Mouse (Mus musculus): ENCODE data around the gene Eef1akmt3. TPM values are rescaled to one million over a fixed set of nuclear protein-coding genes. Genes with fewer than 3 reads are reported as not detected.

Eef1akmt3 gene
- total and polyA plus RNA-seq, 2 experiments: 0.09 TPM; not detected in 1

GRCm38 (mm10) chr10:127083292-127083914 lies 42.1 kb upstream of the Eef1akmt3 start:
- Histone ChIP-seq H3K79me2 (ENCODE audit: control insufficient read depth, insufficient read depth, low read length) (no peaks in the 10 kb centered on the region), H3K27ac (replicated peaks; ENCODE audit: insufficient read depth, low read depth, low read length) (no peak overlapping the region), H3K9ac (ENCODE audit: low read depth, low read length) (no peak overlapping the region), H3K27me3 (ENCODE audit: control insufficient read depth, insufficient read depth, low read length) (no peaks in the 10 kb centered on the region), H3K4me1 (ENCODE audit: control insufficient read depth, insufficient read depth, low read length) (peaks cover 27% of the 10 kb centered on the region), H3K4me3 (ENCODE audit: insufficient read depth, low read depth, low read length) (no peak overlapping the region), H3K36me3 (ENCODE audit: control insufficient read depth, insufficient read depth, low read length) (no peaks in the 10 kb centered on the region)
- TF ChIP-seq CTCF (IDR thresholded peaks at IDR 0.05; ENCODE audit: low read depth, low read length) (no peak), POLR2A (IDR thresholded peaks at IDR 0.05; ENCODE audit: extremely low read depth, insufficient read depth, low read length) (no peak)
- WGBS: 71% methylated on average over 8 of the region's 8 CpGs
- DNase-seq (ENCODE audit: extremely low read depth, low read depth, low spot score): no peak

- no peaks in the 10 kb centered on the region for H3K27me3 ChIP-seq (ENCODE audit: control insufficient read depth, insufficient read depth, low read length)
- peak; percentile 93 for DNase-seq (ENCODE audit: extremely low read depth, low read depth, low spot score)
- TF ChIP-seq POLR2A (IDR thresholded peaks at IDR 0.05; ENCODE audit: extremely low read depth, insufficient read depth, low read length) (no peak), CTCF (IDR thresholded peaks at IDR 0.05; ENCODE audit: low read depth, low read length) (no peak)
- H3K36me3 ChIP-seq (ENCODE audit: control insufficient read depth, insufficient read depth, low read length): no peaks in the 10 kb centered on the region
- peak overlapping the region; percentile 17; the same call in 1 of the 2 replicates for H3K9ac ChIP-seq (ENCODE audit: low read depth, low read length)
- H3K4me3 ChIP-seq (ENCODE audit: insufficient read depth, low read depth, low read length): no peak overlapping the region
- H3K4me1 ChIP-seq (ENCODE audit: control insufficient read depth, insufficient read depth, low read length): peaks cover 30% of the 10 kb centered on the region
- H3K27ac ChIP-seq (replicated peaks; ENCODE audit: insufficient read depth, low read depth, low read length): peak overlapping the region; percentile 53
- 14% methylated on average over 8 of the region's 8 CpGs for WGBS
- H3K79me2 ChIP-seq (ENCODE audit: control insufficient read depth, insufficient read depth, low read length): no peaks in the 10 kb centered on the region; the same call in 1 of the 2 replicates
Measured at GRCm38 (mm10) chr10:127081996-127082620, 40.8 kb upstream of the Eef1akmt3 start.

GRCm38 (mm10) chr10:127080901-127081780 lies 39.8 kb upstream of the Eef1akmt3 start:
- no peaks in the 10 kb centered on the region; the same call in 1 of the 2 replicates for H3K79me2 ChIP-seq (ENCODE audit: control insufficient read depth, insufficient read depth, low read length)
- WGBS: 23% methylated on average over 48 of the region's 48 CpGs
- peak overlapping the region; percentile 16; the same call in 1 of the 2 replicates for H3K9ac ChIP-seq (ENCODE audit: low read depth, low read length)
- H3K27ac ChIP-seq (replicated peaks; ENCODE audit: insufficient read depth, low read depth, low read length): peak overlapping the region; percentile 53
- H3K4me1 ChIP-seq (ENCODE audit: control insufficient read depth, insufficient read depth, low read length): peaks cover 30% of the 10 kb centered on the region
- no peaks in the 10 kb centered on the region for H3K27me3 ChIP-seq (ENCODE audit: control insufficient read depth, insufficient read depth, low read length)
- DNase-seq (ENCODE audit: extremely low read depth, low read depth, low spot score): no peak
- H3K36me3 ChIP-seq (ENCODE audit: control insufficient read depth, insufficient read depth, low read length): no peaks in the 10 kb centered on the region
- no peak for TF ChIP-seq CTCF (IDR thresholded peaks at IDR 0.05; ENCODE audit: low read depth, low read length)
- TF ChIP-seq POLR2A (IDR thresholded peaks at IDR 0.05; ENCODE audit: extremely low read depth, insufficient read depth, low read length): no peak
- H3K4me3 ChIP-seq (ENCODE audit: insufficient read depth, low read depth, low read length): no peak overlapping the region; the same call in 1 of the 2 replicates

- peak; percentile 59 for TF ChIP-seq CTCF (IDR thresholded peaks at IDR 0.05; ENCODE audit: low read depth, low read length)
- TF ChIP-seq POLR2A (IDR thresholded peaks at IDR 0.05; ENCODE audit: extremely low read depth, insufficient read depth, low read length): 0 out of 2 replicates have a peak, but pooled peaks have one; percentile 17
- peak; percentile 68 for DNase-seq (ENCODE audit: extremely low read depth, low read depth, low spot score)
- H3K79me2 ChIP-seq (ENCODE audit: control insufficient read depth, insufficient read depth, low read length): no peaks in the 10 kb centered on the region; the same call in 1 of the 2 replicates
- H3K36me3 ChIP-seq (ENCODE audit: control insufficient read depth, insufficient read depth, low read length): no peaks in the 10 kb centered on the region
- WGBS: 5% methylated on average over 70 of the region's 70 CpGs
- peak overlapping the region; percentile 91 for H3K9ac ChIP-seq (ENCODE audit: low read depth, low read length)
- peaks cover 30% of the 10 kb centered on the region for H3K4me1 ChIP-seq (ENCODE audit: control insufficient read depth, insufficient read depth, low read length)
- H3K27ac ChIP-seq (replicated peaks; ENCODE audit: insufficient read depth, low read depth, low read length): peak overlapping the region; percentile 89
- H3K27me3 ChIP-seq (ENCODE audit: control insufficient read depth, insufficient read depth, low read length): no peaks in the 10 kb centered on the region
- H3K4me3 ChIP-seq (ENCODE audit: insufficient read depth, low read depth, low read length): peak overlapping the region; percentile 89
Measured at GRCm38 (mm10) chr10:127079665-127080391, 38.5 kb upstream of the Eef1akmt3 start.
